Mouse (Mus musculus) heart, embryonic 12.5 days (tissue): ENCODE results near the gene Wdr61. TPM values are rescaled to one million over a fixed set of nuclear protein-coding genes. Genes with fewer than 3 reads are reported as not detected.

Experiments used
- ATAC-seq: fragments of 200-750 bp; cut with Nextera tagmentation; 2 replicates; pipeline ENCODE4 v1.8.0; 2017; ENCODE audit warnings: moderate TSS enrichment, moderate library complexity; ENCODE audit not compliant: insufficient number of reproducible peaks, low FRiP score
- H3K27ac ChIP-seq: fragments of 300-500 bp; sonication (generic); 2 replicates; pipeline ENCODE4 v1.5.1; 2016; ENCODE audit warnings: mild to moderate bottlenecking, moderate library complexity; ENCODE audit not compliant: poor library complexity, severe bottlenecking
- H3K27me3 ChIP-seq: fragments of 300-500 bp; sonication (generic); replicated peaks from 2 replicates; pipeline ENCODE4 v1.6.1; 2016; ENCODE audit warnings: mild to moderate bottlenecking, moderate library complexity
- H3K36me3 ChIP-seq: fragments of 300-500 bp; sonication (generic); 2 replicates; pipeline ENCODE4 v1.6.1; 2016; ENCODE audit warnings: mild to moderate bottlenecking, moderate library complexity
- H3K4me1 ChIP-seq: fragments of 300-500 bp; sonication (generic); replicated peaks from 2 replicates; pipeline ENCODE4 v1.6.1; 2016; ENCODE audit warnings: mild to moderate bottlenecking
- H3K4me2 ChIP-seq: fragments of 300-500 bp; sonication (generic); 2 replicates; pipeline ENCODE4 v1.6.1; 2016; ENCODE audit warnings: mild to moderate bottlenecking, moderate library complexity
- H3K4me3 ChIP-seq: fragments of 300-500 bp; sonication (generic); 2 replicates; pipeline ENCODE4 v1.5.1; 2016; ENCODE audit warnings: mild to moderate bottlenecking
- H3K9ac ChIP-seq: fragments of 300-500 bp; sonication (generic); 2 replicates; pipeline ENCODE4 v1.6.1; 2016; ENCODE audit warnings: mild to moderate bottlenecking, moderate library complexity
- H3K9me3 ChIP-seq: fragments of 300-500 bp; sonication (generic); replicated peaks from 2 replicates; pipeline ENCODE4 v1.6.1; 2016; ENCODE audit warnings: mild to moderate bottlenecking, moderate library complexity
- WGBS: fragments of 180-500 bp; shearing (Covaris S2); methylation state at CpG from one replicate; pipeline ENCODE4 v1.1.7; 2016; 5-methylcytosine and 5-hydroxymethylcytosine counted together
- microRNA-seq: library from miRNA; unstranded; fragments of <30 nt; microRNA quantifications from one replicate; pipeline ENCODE4, GENCODE M21; 2017
- polyA plus RNA-seq: library from polyadenylated mRNA; unstranded; fragments of >200 nt; fragmentation: Nextera tagmentation; extraction: Ambion mirVana; gene quantifications from 2 replicates; pipeline ENCODE4 v1.2.1, GENCODE M21; 2016

Wdr61 gene
- polyA plus RNA-seq, 1 experiment from 2014 or later: 101 TPM

GRCm38 (mm10) chr9:54676531-54676986, 57.8 kb downstream of the Wdr61 start:
- H3K27ac ChIP-seq: no peak overlapping the region
- H3K9me3 ChIP-seq: no peaks in the 10 kb centered on the region
- peak overlapping the region; percentile 37 for H3K4me3 ChIP-seq
- no peaks in the 10 kb centered on the region for H3K36me3 ChIP-seq
- WGBS: 3% methylated on average over 14 of the region's 14 CpGs
- H3K4me2 ChIP-seq: peak overlapping the region; percentile 77
- peak overlapping the region; percentile 33; the same call in 1 of the 2 replicates for H3K9ac ChIP-seq
- H3K27me3 ChIP-seq: 0 out of 2 replicates have a peak, but pooled peaks cover 11% of the 10 kb centered on the region
- peak; percentile 69; the same call in 1 of the 2 replicates for ATAC-seq
- no peaks in the 10 kb centered on the region; the same call in 1 of the 2 replicates for H3K4me1 ChIP-seq

GRCm38 (mm10) chr9:54673887-54674286, 60.4 kb downstream of the Wdr61 start:
- Histone ChIP-seq H3K4me3 (no peak overlapping the region), H3K36me3 (no peaks in the 10 kb centered on the region), H3K9me3 (no peaks in the 10 kb centered on the region), H3K27ac (no peak overlapping the region), H3K4me2 (no peak overlapping the region), H3K27me3 (0 out of 2 replicates have a peak, but pooled peaks cover 11% of the 10 kb centered on the region), H3K9ac (no peak overlapping the region), H3K4me1 (no peaks in the 10 kb centered on the region)
- ATAC-seq: no peak
- WGBS: 83% methylated on average over 13 of the region's 13 CpGs

- Histone ChIP-seq H3K9ac (no peak overlapping the region), H3K9me3 (no peaks in the 10 kb centered on the region), H3K4me2 (no peak overlapping the region), H3K4me3 (no peak overlapping the region), H3K27ac (no peak overlapping the region), H3K27me3 (no peaks in the 10 kb centered on the region), H3K4me1 (no peaks in the 10 kb centered on the region), H3K36me3 (no peaks in the 10 kb centered on the region)
- WGBS: 75% methylated on average over 3 of the region's 3 CpGs
- ATAC-seq: no peak
These were observed 62.4 kb downstream of the Wdr61 start for GRCm38 (mm10) chr9:54671962-54672361.

GRCm38 (mm10) chr9:54668455-54668854, 65.9 kb downstream of the Wdr61 start:
- Histone ChIP-seq H3K36me3 (no peaks in the 10 kb centered on the region), H3K9me3 (no peaks in the 10 kb centered on the region), H3K27ac (no peak overlapping the region), H3K4me1 (no peaks in the 10 kb centered on the region), H3K4me2 (no peak overlapping the region), H3K4me3 (no peak overlapping the region), H3K9ac (no peak overlapping the region), H3K27me3 (no peaks in the 10 kb centered on the region)
- WGBS: 66% methylated on average over 4 of the region's 4 CpGs
- no peak for ATAC-seq

GRCm38 (mm10) chr9:54666116-54666515, 68.2 kb downstream of the Wdr61 start:
- Histone ChIP-seq H3K9me3 (no peaks in the 10 kb centered on the region), H3K4me1 (peaks cover 13% of the 10 kb centered on the region; the same call in 1 of the 2 replicates), H3K27ac (no peak overlapping the region), H3K4me2 (no peak overlapping the region), H3K27me3 (no peaks in the 10 kb centered on the region), H3K4me3 (no peak overlapping the region), H3K36me3 (no peaks in the 10 kb centered on the region), H3K9ac (no peak overlapping the region)
- WGBS: 92% methylated on average over 3 of the region's 3 CpGs
- no peak for ATAC-seq

Small RNA genes lying within 50 kb of the gene (microRNA-seq; reads per million reads assigned to microRNA genes)
- gene Mir5710: not detected

Other genes with a start within 250 kb of the Wdr61 start
- 7.7 TPM in 2 replicates for gene Dmxl2, start 232.9 kb downstream of the Wdr61 start, polyA plus RNA-seq
- not detected in 2 replicates for gene Sh2d7, start 195.5 kb downstream of the Wdr61 start, polyA plus RNA-seq
- gene Cib2, start 174.3 kb downstream of the Wdr61 start, polyA plus RNA-seq: 4.1 and 4.9 TPM in 2 replicates
- gene Idh3a, start 148.2 kb downstream of the Wdr61 start, polyA plus RNA-seq: 457 and 462 TPM in 2 replicates
- 0.20 TPM in 1 of 2 replicates, not detected in the other for gene Acsbg1, start 72.6 kb downstream of the Wdr61 start, polyA plus RNA-seq
- gene Dnaja4, start 35.6 kb downstream of the Wdr61 start, polyA plus RNA-seq: 29.0 and 31.1 TPM in 2 replicates
- 21.4 and 24.5 TPM in 2 replicates for gene Crabp1, start 30.2 kb upstream of the Wdr61 start, polyA plus RNA-seq
- gene Ireb2, start 129.3 kb upstream of the Wdr61 start, polyA plus RNA-seq: 36.0 and 37.1 TPM in 2 replicates
- 2.7 and 3.7 TPM in 2 replicates for gene Hykk, start 182.8 kb upstream of the Wdr61 start, polyA plus RNA-seq
- gene Psma4, start 216.3 kb upstream of the Wdr61 start, polyA plus RNA-seq: 237 and 247 TPM in 2 replicates
- 0.35 and 0.38 TPM in 2 replicates for gene AY074887, start 216.5 kb upstream of the Wdr61 start, polyA plus RNA-seq
- 0.14 and 0.28 TPM in 2 replicates for gene Chrna5, start 246.4 kb upstream of the Wdr61 start, polyA plus RNA-seq